Mouse (Mus musculus) layer of hippocampus, postnatal 10 days (tissue): ENCODE results near the gene Hsd17b3. TPM values are rescaled to one million over a fixed set of nuclear protein-coding genes. Genes with fewer than 3 reads are reported as not detected.
"Not testable (repeated sequence)": the region's sequence is repeated elsewhere in the genome, so short reads cannot be mapped to it uniquely, and the experiment has no call there.

Experiments
- DNase-seq, 2 experiments: peaks; one replicate each; pipeline ENCODE4 v3.0.0; 2021; ENCODE audit warnings: low spot score in 2 of 2
- total RNA-seq, 2 experiments: library from RNA; stranded (reverse); gene quantifications; 2 replicates each; pipeline ENCODE4 v1.2.3; 2021

Gene Hsd17b3
- total RNA-seq, 2 experiments from 2014 or later, result not detected

- no peak for DNase-seq
These were observed 5.7 kb downstream of the Hsd17b3 start for GRCm38 (mm10) chr13:64083331-64083730.

GRCm38 (mm10) chr13:64081012-64081919, 7.8 kb downstream of the Hsd17b3 start:
- no peak for DNase-seq

- no peak for DNase-seq
These were observed 11.4 kb downstream of the Hsd17b3 start for GRCm38 (mm10) chr13:64077591-64077990.

- DNase-seq, result no peak
These were observed 13.0 kb downstream of the Hsd17b3 start for GRCm38 (mm10) chr13:64076074-64076473.

- no peak for DNase-seq
These were observed 22.4 kb downstream of the Hsd17b3 start for GRCm38 (mm10) chr13:64066653-64067052.

GRCm38 (mm10) chr13:64064276-64064675, 24.8 kb downstream of the Hsd17b3 start:
- DNase-seq, result no peak

GRCm38 (mm10) chr13:64060935-64061506, 28.0 kb downstream of the Hsd17b3 start:
- no peak for DNase-seq

- DNase-seq, result no peak
These were observed 35.1 kb downstream of the Hsd17b3 start for GRCm38 (mm10) chr13:64053959-64054358.

GRCm38 (mm10) chr13:64052281-64052680, 36.7 kb downstream of the Hsd17b3 start:
- DNase-seq, result not testable (repeated sequence)

- peak in 1 of 2 experiments; percentile 22 for DNase-seq
These were observed 38.1 kb downstream of the Hsd17b3 start for GRCm38 (mm10) chr13:64050895-64051294.

GRCm38 (mm10) chr13:64049535-64049934, 39.5 kb downstream of the Hsd17b3 start:
- DNase-seq, result no peak

GRCm38 (mm10) chr13:64048467-64048866, 40.6 kb downstream of the Hsd17b3 start:
- no peak for DNase-seq

GRCm38 (mm10) chr13:64039976-64040375, 49.1 kb downstream of the Hsd17b3 start:
- no peak for DNase-seq

- no peak for DNase-seq
These were observed 50.9 kb downstream of the Hsd17b3 start for GRCm38 (mm10) chr13:64038114-64038513.

GRCm38 (mm10) chr13:64036079-64037011, 52.7 kb downstream of the Hsd17b3 start:
- DNase-seq, result peak; percentile 75 to 82

- no peak for DNase-seq
These were observed 54.0 kb downstream of the Hsd17b3 start for GRCm38 (mm10) chr13:64035036-64035435.

- no peak for DNase-seq
These were observed 55.1 kb downstream of the Hsd17b3 start for GRCm38 (mm10) chr13:64033921-64034320.

GRCm38 (mm10) chr13:64033181-64033580, 55.8 kb downstream of the Hsd17b3 start:
- DNase-seq, result no peak

- no peak for DNase-seq
These were observed 57.8 kb downstream of the Hsd17b3 start for GRCm38 (mm10) chr13:64031254-64031653.

- DNase-seq, result no peak
These were observed 58.2 kb downstream of the Hsd17b3 start for GRCm38 (mm10) chr13:64030792-64031191.

GRCm38 (mm10) chr13:64024803-64025202, 64.2 kb downstream of the Hsd17b3 start:
- no peak for DNase-seq
